Mouse (Mus musculus) erythroblast, adult 5-6 weeks (primary cell): ENCODE measurements around the gene Auts2. TPM values are rescaled to one million over a fixed set of nuclear protein-coding genes. Genes with fewer than 3 reads are reported as not detected.

Experiments
- ATAC-seq: replicated peaks from 2 replicates; pipeline ENCODE4 v1.8.0; 2016; ENCODE audit warnings: moderate number of reproducible peaks, mild to moderate bottlenecking, moderate TSS enrichment, inconsistent platforms; ENCODE audit not compliant: poor library complexity, low FRiP score, severe bottlenecking
- total RNA-seq, 2 experiments: library from RNA; stranded (forward) in 1 of 2; stranded (reverse) in 1 of 2; fragments of 150-400 nt in 1 of 2; fragments of 200-764, 138-1000 nt in 1 of 2; gene quantifications; 2 replicates each; pipeline versions ENCODE4 v1.2.3 to v1.2.4; 2015 to 2017; ENCODE audit warnings: low replicate concordance in 2 of 2

Gene Auts2
- total RNA-seq, 2 experiments from 2014 or later = 0.34 to 1.2 TPM

GRCm38 (mm10) chr5:131537831-131538310 lies 1005.3 kb downstream of the Auts2 start:
- no peak for ATAC-seq

DNA sequence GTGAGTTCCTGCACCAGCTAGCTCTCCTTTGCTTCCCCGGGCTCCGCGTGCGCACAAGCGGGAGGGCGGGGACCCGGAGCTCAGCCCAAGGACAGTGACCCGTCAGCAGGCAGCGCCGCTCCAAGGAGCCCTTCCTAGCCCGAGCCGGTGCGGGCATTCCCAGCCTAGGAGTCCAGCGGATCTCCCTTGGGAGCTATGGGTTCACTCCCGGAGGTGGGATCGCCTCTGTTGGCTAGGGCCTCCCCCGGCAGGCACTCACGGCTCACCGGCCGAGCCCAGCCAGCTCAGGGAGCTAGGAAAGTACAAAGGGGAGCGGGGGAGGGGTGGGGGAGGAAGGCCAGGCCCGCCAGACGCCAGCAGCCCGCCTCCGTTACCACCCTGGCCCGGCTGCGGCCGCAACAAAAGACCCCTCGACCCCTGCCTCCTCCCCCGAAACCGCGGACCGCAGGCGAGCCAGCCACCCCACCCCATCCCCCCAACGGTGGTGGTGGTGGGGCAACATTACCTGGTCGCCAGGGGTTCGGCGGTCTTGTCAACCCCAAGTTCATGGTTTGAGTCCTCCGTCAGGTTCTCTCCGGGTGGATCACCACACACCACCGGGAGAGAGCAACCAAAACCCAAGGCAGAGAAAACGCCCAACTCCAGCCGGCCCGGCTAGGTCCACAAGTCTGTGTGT lies 1005.9 kb downstream of the Auts2 start:
- no peak for ATAC-seq

DNA sequence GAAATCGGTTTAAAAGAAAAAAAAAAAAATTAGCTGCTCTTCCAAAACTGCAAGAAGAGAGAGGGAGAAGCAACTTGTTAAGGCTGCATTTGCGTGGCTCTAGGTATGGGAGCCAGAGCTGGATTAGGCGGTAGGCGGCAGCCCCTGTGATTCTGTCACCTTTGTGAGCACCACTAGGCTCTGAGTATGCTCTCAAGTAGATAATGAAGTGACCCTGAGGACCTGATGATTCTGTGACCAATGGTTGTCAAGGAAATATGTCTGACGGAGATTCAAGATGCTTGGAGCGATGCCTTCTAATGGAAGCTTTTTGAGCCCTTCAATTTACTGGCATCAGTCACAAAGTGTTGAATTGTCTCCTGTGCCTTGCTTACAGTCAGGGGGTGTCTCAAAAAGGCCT lies 1007.4 kb downstream of the Auts2 start:
- no peak for ATAC-seq

- no peak for ATAC-seq
Observed at GRCm38 (mm10) chr5:131533815-131534214, 1009.3 kb downstream of the Auts2 start.

DNA sequence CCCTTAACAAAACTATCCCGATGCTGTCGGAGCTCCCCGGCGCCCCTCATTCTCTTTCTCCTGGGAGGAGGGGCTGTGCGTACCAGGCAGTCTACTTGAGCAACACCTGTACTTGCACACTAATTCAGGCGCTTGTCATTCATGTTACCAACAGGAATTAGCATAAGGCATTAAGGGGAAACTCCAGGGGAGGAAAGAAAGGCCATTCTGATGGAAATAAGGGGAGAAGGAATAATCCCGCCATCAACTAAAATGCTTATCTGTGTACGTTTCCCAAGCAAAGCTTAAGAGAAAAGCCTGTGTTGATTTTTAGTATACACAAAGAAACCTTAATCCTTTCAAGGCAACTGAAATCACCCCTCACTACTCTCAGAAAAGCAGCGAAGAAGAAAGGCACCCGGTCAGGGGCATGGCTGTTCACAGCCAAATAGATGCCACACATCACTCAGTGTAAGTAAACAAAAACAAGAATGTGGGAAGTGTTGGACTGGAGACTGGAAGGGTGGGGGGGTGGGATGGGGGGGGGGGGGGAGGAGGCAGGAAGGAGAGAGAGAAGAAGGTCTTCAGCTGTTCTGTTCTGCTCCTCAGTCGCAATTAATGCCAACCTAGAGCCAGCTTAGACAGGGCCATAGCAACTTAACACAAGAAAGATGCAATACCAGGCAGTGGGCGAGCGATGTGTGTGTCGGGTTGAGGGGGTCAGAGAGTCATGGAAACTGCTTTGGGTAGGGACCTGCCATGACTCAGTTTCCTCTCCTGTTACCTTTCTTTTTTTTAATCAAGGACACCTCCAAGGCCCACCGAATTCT lies 1011.2 kb downstream of the Auts2 start:
- no peak for ATAC-seq

DNA sequence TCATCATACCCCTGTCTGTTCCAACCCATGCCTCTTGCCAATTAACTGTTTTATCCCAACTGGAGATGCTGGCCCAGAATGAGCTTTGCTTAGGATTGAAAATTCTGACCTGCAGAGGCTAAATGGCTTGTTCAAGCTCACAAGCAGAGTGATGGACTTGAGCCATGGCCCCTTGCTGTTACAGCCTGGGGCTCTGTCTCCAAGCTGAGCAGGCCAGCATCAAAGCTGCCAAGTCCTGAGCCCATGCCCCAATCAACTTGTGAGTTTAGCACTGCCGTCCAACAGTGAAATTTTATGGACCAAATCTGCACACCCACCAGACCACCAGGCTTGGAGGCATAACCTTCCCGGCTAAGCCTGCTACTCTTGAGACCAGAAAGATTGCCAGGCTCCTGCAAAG lies 1012.3 kb downstream of the Auts2 start:
- ATAC-seq = no peak

DNA sequence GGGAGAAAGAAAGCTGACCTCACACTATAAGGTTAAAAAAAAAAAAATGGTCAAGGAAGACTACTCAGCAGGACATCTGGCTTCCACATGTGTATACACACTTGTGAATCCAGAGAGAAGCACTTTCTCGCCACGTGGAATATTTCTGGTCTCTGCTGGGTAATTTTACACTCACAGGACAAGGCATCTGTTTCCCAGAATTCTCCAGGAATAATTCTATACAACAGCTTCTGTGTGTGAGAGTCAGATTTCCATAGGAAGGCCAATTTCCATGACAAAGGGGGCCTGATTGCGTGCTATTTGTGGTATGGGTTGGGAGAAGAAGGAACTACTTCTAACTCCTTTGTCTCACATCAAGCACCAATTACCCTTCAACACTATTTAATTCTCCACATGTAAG lies 1016.5 kb downstream of the Auts2 start:
- ATAC-seq = no peak

DNA sequence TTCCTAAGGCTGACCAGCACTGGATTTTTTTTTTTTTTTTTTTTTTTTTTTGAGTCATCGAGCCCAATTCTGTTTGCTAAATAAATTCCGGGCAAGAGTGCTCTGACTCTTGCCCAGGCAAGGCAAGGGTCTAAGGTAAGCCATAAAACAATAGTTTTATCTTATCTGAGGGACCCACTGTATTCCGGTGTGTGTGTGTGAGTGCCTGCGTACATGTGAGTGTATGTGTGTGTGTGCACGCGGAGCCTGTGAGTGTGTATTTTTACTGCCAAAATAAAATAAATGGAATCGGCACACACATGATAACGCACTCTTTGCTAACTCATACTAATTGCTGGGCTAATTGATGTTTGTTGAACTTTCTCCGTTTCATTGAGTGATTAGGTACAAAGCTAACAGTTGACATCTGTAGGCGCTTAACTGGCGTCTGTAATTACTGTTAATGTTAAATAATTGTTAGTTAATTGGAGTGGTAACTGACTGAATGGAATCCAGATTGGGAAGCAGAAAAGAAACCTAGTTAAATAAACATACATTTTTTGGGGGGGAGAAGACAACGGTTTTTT lies 1018.2 kb downstream of the Auts2 start:
- no peak for ATAC-seq

GRCm38 (mm10) chr5:131519560-131519959 lies 1023.6 kb downstream of the Auts2 start:
- peak; percentile 81; the same call in 1 of the 2 replicates for ATAC-seq

DNA sequence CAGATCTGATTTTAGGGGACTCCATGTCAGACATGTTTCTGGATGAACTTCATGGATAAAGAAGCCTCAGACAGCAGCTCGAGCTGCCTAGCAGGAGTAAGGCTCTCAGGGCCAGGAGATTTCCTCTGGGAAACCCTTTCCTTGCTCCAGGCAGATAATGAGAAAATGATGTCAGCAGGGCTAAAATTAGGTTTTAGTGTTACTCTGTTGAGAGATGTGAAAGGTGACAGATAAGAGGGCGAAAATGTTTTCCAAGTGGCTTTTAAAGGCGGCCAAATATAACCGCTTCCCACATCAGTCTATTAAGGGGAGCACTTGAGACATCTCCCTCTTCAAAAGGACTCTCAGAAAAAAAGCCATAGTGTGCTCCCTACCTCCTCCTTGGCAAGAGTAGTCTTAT lies 1025.5 kb downstream of the Auts2 start:
- no peak for ATAC-seq

- ATAC-seq = no peak
Observed at GRCm38 (mm10) chr5:131515707-131516407, 1027.3 kb downstream of the Auts2 start.

DNA sequence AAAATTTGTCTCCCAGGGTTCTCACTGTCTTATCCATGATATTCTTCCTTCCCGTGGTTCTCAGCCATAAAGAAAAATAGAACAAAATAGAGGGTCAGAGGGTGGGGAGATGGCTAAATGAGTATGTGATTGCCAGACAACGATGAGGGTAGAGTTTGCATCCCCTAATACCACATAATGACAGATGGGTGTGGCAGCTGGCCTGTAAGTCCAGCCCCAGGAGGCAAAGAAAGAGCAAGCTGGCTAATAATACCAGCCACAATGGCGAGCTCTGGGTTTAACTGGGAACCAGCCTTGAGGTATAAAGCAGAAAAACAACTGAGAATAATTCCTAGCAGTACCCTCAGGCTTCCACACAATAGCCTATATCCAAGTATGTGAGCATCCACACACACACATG lies 1029.4 kb downstream of the Auts2 start:
- no peak for ATAC-seq

DNA sequence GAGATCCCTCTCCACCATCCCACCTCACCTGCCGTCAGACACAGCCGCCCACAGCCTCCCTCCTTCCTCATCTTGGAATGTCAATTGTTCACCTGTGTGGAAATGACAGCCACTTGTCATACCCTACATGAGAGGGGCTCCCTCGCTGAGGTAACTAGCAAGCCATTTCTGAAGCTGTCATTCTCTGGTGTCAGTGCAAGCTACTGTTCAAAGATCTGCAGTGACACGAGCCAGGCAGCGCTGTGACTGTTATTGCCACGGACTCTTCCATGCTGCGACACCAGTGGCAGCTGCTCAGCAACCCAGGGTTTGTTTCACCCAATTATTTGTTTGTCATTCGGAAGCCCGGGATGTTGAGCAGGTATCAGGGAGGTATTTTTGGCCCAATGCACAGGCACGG lies 1030.5 kb downstream of the Auts2 start:
- no peak for ATAC-seq

DNA sequence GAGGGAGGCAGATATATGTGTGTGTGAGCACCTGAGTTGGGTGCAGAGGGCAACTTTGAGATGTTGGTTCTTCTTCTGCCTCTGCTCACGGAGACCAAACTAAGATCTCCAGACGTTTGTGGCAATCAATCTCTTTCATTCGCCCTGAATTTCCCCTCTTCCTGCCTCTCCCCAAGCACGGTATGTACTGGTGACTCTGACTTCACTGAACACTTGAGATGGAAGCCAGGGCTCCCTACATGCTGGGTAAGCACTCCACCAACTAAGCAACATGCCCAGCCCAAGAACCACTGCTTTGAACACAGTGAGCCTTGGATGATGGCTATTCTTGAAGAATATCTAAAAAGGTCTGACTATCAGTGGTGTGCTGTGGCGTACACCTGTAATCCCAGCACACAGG lies 1032.5 kb downstream of the Auts2 start:
- no peak for ATAC-seq

DNA sequence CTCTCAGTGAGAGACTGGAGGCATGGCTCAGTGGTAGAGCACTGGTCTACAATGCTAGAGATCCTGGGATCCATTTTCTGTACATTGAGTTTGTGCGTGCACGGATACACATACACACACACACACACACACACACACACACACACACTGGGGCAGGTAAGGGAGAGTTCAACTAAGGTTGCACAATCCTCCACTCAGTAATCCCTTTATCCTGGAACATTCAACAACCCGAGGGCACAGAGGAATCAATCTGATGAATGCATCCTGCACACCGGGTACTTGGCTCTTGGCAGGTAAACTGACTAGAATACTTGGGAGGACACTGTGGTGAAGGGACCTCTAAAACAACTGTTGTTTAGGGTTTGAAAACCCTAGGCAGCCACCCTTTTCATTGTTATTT lies 1033.8 kb downstream of the Auts2 start:
- no peak for ATAC-seq

DNA sequence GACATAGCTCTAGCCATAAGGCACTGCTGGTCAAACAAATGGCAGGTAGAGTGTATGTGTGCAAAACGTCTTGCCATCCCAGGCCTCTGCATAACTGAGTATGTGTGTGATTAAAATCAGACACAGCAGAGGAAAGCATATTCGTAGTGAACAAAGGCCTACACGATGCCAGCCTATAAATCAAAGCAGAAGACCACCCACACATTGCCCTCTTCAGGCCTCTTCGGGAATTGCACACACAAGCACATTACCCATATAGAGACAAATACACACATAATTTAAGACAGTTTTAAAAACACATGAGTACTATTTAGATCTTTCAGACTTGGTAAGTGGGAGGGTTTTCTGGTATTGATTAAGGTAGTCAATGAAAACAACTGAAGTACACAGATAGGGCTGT lies 1044.3 kb downstream of the Auts2 start:
- ATAC-seq = no peak

DNA sequence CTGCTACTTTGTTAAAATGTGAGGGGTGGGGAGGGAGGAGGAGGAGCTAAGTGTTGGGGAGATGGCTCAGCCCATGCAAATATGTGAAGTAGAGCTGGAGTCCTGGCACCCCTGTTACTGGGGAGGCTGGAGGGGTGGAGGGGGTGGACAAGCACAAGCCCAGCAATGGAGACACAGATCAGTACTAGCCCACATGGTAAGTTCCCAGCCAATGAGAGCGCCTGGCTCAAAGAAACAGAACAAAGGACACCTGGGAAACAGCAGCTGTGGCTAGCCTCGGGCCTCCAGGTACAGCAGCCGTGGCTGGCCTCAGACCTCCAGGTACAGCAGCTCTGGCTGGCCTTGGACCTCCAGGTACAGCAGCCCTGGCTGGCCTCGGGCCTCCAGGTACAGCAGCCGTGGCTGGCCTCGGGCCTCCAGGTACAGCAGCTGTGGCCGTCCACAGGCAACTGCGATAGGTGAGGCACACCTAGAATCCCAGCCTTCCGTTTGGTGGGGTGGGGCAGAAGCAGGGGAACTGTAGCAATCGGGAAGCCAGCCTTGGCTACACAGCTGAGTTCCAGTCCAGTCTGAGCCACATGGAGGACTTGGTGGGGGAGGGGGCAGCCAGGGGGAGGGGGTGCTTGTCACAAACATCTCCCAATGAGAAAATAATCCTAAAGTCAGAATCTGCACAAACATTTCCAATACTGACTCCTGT lies 1046.5 kb downstream of the Auts2 start:
- ATAC-seq = no peak

DNA sequence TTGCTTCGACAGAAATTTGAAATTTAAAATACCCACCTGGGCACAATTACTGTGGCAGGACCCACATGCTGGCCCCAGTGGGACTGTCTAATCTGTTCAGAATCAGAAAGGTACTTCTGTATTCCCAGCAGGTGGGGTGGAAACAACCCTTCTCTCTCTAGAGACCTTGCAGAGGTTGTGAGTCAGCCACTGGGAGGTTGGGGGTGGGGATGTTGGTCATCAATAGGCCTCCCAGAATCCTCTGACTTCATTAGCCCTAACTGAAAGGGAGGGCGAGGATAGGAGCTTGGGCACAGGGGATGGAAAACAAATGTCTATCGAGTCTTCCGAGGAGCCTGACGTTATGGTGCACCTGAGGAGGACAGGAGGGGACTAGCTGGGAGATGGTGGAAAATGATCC lies 1048.6 kb downstream of the Auts2 start:
- ATAC-seq = no peak

- ATAC-seq = no peak
Observed at GRCm38 (mm10) chr5:131492535-131492934, 1050.6 kb downstream of the Auts2 start.

DNA sequence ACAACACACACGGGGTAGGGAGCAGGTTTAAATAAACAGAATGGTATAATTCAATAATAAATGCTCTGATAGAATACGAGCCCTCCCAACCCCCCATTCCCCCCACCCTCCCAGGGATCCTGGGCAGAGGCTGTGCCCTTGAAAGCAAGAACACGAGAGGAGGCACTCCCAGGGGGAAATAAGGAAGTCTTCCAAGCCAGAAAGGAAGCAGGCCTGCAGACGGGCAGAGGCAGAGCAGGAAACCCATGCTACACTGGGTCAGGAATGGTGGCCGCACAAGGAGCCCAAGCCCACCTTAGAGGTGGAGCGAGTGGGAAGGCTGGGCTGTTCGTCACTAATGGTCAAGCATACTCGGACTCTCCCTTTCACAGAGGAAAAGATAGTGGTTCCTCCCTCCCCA lies 1051.3 kb downstream of the Auts2 start:
- no peak for ATAC-seq
